Mouse (Mus musculus) left cerebral cortex, postnatal 4 days (tissue): ENCODE results near the gene Gm12794. TPM values are rescaled to one million over a fixed set of nuclear protein-coding genes. Genes with fewer than 3 reads are reported as not detected.
"Not testable (repeated sequence)": the region's sequence is repeated elsewhere in the genome, so short reads cannot be mapped to it uniquely, and the experiment has no call there.

Source experiments
- DNase-seq: peaks from one replicate; pipeline ENCODE4 v3.0.0-alpha.2; 2022
- intact Hi-C: fragments of 180-260 bp; cut with DNase I; formaldehyde crosslinking; loops from one replicate; pipeline ENCODE4 v1.15.1; 2025
- total RNA-seq, 2 experiments: library from RNA; stranded (reverse); gene quantifications; 2 replicates each; pipeline ENCODE4 v1.2.3; 2021

The Gm12794 gene
- not detected for total RNA-seq

GRCm38 (mm10) chr4:101940107-101940506 lies at the start of gene Gm12794:
Gene Gm12794, plus strand, starts transcription at chr4:101940407.
- intact Hi-C loops, DNase-seq: not testable (repeated sequence)

- intact Hi-C loops: no loop called here
- DNase-seq: no peak
Measured at GRCm38 (mm10) chr4:101893656-101894420, 46.4 kb upstream of the Gm12794 start, which contains the start of gene C130073F10Rik. Gene C130073F10Rik, minus strand, starts transcription at chr4:101893789.

- intact Hi-C loops, DNase-seq: not testable (repeated sequence)
Measured at GRCm38 (mm10) chr4:101908821-101909220, 31.4 kb upstream of the Gm12794 start, which contains the start of gene Gm12800. Gene Gm12800, plus strand, starts transcription at chr4:101909121.

GRCm38 (mm10) chr4:101980949-101981348 lies 40.7 kb downstream of the Gm12794 start, which contains the start of gene Gm12790:
Gene Gm12790, minus strand, starts transcription at chr4:101981049.
- DNase-seq, intact Hi-C loops: not testable (repeated sequence)

- intact Hi-C loops: no loop called here
- no peak for DNase-seq
Measured at GRCm38 (mm10) chr4:101985678-101986077, 45.5 kb downstream of the Gm12794 start.

- DNase-seq, intact Hi-C loops: not testable (repeated sequence)
Measured at GRCm38 (mm10) chr4:101986326-101986725, 46.1 kb downstream of the Gm12794 start, which contains the start of gene Gm12789. Gene Gm12789, plus strand, starts transcription at chr4:101986626.

Other genes starting within 250 kb of the Gm12794 start
- 1 to 10 TPM; 5.7 to 6.3 TPM for gene Lepr, start 223.0 kb upstream of the Gm12794 start, total RNA-seq
- gene B020004J07Rik, start 96.4 kb upstream of the Gm12794 start, total RNA-seq: not detected
- gene C130073F10Rik, start 46.6 kb upstream of the Gm12794 start, total RNA-seq: not detected
- not detected for gene Gm12800, start 31.3 kb upstream of the Gm12794 start, total RNA-seq
- not detected for gene Gm12790, start 40.6 kb downstream of the Gm12794 start, total RNA-seq
- gene Gm12789, start 46.2 kb downstream of the Gm12794 start, total RNA-seq: not detected
- gene Pde4b, start 147.1 kb downstream of the Gm12794 start, total RNA-seq: 10 to 100 TPM; 55.3 to 61.4 TPM